Mouse (Mus musculus) liver, adult 2 months (tissue): ENCODE measurements around the gene Zfp382. TPM values are rescaled to one million over a fixed set of nuclear protein-coding genes. Genes with fewer than 3 reads are reported as not detected.

Source experiments
- DNase-seq: peaks from one replicate; pipeline ENCODE4 v3.0.0-alpha.2; 2011; ENCODE audit warnings: low read depth, low spot score; ENCODE audit errors: extremely low read depth
- H3K27ac ChIP-seq: fragments of 200-500 bp; replicated peaks from 2 replicates; pipeline ENCODE4 v1.5.1; 2012; ENCODE audit warnings: low read depth, mild to moderate bottlenecking, control low read depth, inconsistent platforms, low read length; ENCODE audit not compliant: insufficient read depth
- H3K27me3 ChIP-seq: fragments of 200-500 bp; 2 replicates; pipeline ENCODE4 v1.6.1; 2012; ENCODE audit warnings: mild to moderate bottlenecking, moderate library complexity, low read length, inconsistent platforms; ENCODE audit not compliant: control insufficient read depth, insufficient read depth
- H3K36me3 ChIP-seq: fragments of 200-500 bp; 2 replicates; pipeline ENCODE4 v1.6.1; 2012; ENCODE audit warnings: low read length, inconsistent platforms; ENCODE audit not compliant: control insufficient read depth, insufficient read depth
- H3K4me1 ChIP-seq: fragments of 200-500 bp; 2 replicates; pipeline ENCODE4 v1.6.1; 2011; ENCODE audit warnings: low read length; ENCODE audit not compliant: control insufficient read depth, insufficient read depth
- H3K4me3 ChIP-seq: fragments of 200-500 bp; 2 replicates; pipeline ENCODE4 v1.5.1; 2011; ENCODE audit warnings: low read depth, mild to moderate bottlenecking, control low read depth, low read length, moderate library complexity; ENCODE audit not compliant: insufficient read depth
- H3K79me2 ChIP-seq: fragments of 200-500 bp; 2 replicates; pipeline ENCODE4 v1.6.1; 2012; ENCODE audit warnings: inconsistent platforms, mild to moderate bottlenecking, low read length, moderate library complexity; ENCODE audit not compliant: control insufficient read depth, insufficient read depth
- H3K9ac ChIP-seq: fragments of 200-500 bp; 2 replicates; pipeline ENCODE4 v1.6.1; 2012; ENCODE audit warnings: low read depth, mild to moderate bottlenecking, control low read depth, inconsistent platforms, low read length
- CTCF ChIP-seq: fragments of 200-500 bp; IDR thresholded peaks from 2 replicates; pipeline ENCODE4 v1.5.1; 2011; ENCODE audit warnings: low read depth, low read length, control low read depth
- POLR2A ChIP-seq: fragments of 200-500 bp; IDR thresholded peaks from 2 replicates; pipeline ENCODE4 v1.6.1; 2011; ENCODE audit warnings: low read length, control low read depth; ENCODE audit not compliant: insufficient read depth; ENCODE audit errors: extremely low read depth
- WGBS: fragments of 180-500 bp; shearing (Covaris S2); methylation state at CpG from one replicate; pipeline ENCODE4 v1.1.7; 2018; 5-methylcytosine and 5-hydroxymethylcytosine counted together
- polyA plus RNA-seq: library from polyadenylated mRNA; depleted of rRNA; stranded (reverse); fragments of >200 nt; gene quantifications from 2 replicates; pipeline ENCODE4 v1.2.3, GENCODE M21; 2012
- total RNA-seq: library from RNA; depleted of rRNA; stranded (reverse); fragments of >200 nt; gene quantifications from 2 replicates; pipeline ENCODE4 v1.2.3, GENCODE M21; 2014

Zfp382 gene
- total and polyA plus RNA-seq, 2 experiments = 0.07 to 0.74 TPM

DNA sequence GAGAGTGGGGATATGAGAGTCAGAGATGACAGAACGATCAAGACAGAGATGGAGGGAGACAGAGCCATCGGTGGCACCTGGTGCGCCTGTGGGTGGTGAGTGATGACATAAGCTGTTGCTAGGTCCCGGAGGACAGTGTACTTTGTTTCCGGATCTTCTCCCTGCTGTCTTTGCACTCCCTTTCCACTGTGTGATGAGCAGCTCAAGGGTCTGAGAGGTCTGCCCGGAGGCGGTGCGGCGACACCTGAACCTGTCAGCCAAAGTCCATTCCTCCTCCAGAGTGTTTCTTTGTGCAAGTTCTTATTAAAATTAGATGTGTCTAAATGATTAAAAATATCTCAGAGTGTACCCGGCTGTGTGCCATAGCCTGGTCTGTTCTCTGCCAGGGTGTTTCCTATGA lies 15.1 kb downstream of the Zfp382 start:
- Histone ChIP-seq H3K4me3 (no peak overlapping the region), H3K9ac (no peak overlapping the region), H3K27me3 (no peaks in the 10 kb centered on the region), H3K4me1 (no peaks in the 10 kb centered on the region), H3K36me3 (no peaks in the 10 kb centered on the region; the same call in 1 of the 2 replicates), H3K27ac (no peak overlapping the region), H3K79me2 (no peaks in the 10 kb centered on the region)
- DNase-seq = no peak
- TF ChIP-seq CTCF = no peak
- TF ChIP-seq POLR2A = no peak
- WGBS = 87% methylated on average over 10 of the region's 10 CpGs

GRCm38 (mm10) chr7:30143170-30143554 lies 21.4 kb downstream of the Zfp382 start:
- Histone ChIP-seq H3K4me3 (no peak overlapping the region), H3K27me3 (0 out of 2 replicates have a peak, but pooled peaks cover 3% of the 10 kb centered on the region), H3K9ac (no peak overlapping the region; the same call in 1 of the 2 replicates), H3K36me3 (no peaks in the 10 kb centered on the region), H3K79me2 (no peaks in the 10 kb centered on the region), H3K27ac (no peak overlapping the region), H3K4me1 (no peaks in the 10 kb centered on the region; the same call in 1 of the 2 replicates)
- no peak for DNase-seq
- 12% methylated on average over 8 of the region's 8 CpGs for whole genome bisulfite sequencing
- TF ChIP-seq POLR2A (no peak), CTCF (no peak)

GRCm38 (mm10) chr7:30143555-30144209 lies 21.9 kb downstream of the Zfp382 start:
- whole genome bisulfite sequencing = 1% methylated on average over 35 of the region's 35 CpGs
- Histone ChIP-seq H3K27ac (no peak overlapping the region), H3K36me3 (no peaks in the 10 kb centered on the region; the same call in 1 of the 2 replicates), H3K4me1 (no peaks in the 10 kb centered on the region; the same call in 1 of the 2 replicates), H3K4me3 (peak overlapping the region; percentile 46), H3K9ac (no peak overlapping the region; the same call in 1 of the 2 replicates), H3K27me3 (0 out of 2 replicates have a peak, but pooled peaks cover 3% of the 10 kb centered on the region), H3K79me2 (no peaks in the 10 kb centered on the region)
- no peak for DNase-seq
- TF ChIP-seq POLR2A = no peak

DNA sequence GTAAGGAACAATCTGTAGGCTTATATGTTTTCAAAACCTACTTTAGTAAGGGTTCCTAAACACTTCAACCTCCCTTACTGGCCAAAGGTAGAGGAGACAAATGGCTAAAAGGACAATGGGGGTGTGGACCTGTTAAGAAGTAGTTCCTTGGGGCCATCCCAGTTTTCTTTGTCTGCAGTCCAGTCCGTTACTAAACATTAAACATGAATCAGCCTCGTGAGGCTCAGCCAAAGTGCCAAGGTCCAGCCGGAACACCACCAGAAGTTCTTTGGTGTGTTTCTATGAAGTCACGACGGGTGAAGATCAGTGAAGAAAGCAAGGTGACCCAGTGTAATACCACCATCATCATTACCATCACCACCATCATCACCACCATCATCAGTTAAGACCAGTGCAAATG lies 25.3 kb downstream of the Zfp382 start:
- H3K79me2 ChIP-seq = no peaks in the 10 kb centered on the region
- no peak overlapping the region for H3K9ac ChIP-seq
- no peak overlapping the region for H3K4me3 ChIP-seq
- 0 out of 2 replicates have a peak, but pooled peaks cover 3% of the 10 kb centered on the region for H3K27me3 ChIP-seq
- H3K27ac ChIP-seq = no peak overlapping the region
- TF ChIP-seq CTCF (no peak), POLR2A (no peak)
- H3K36me3 ChIP-seq = peaks cover 5% of the 10 kb centered on the region
- no peaks in the 10 kb centered on the region; the same call in 1 of the 2 replicates for H3K4me1 ChIP-seq
- WGBS = 98% methylated on average over 5 of the region's 5 CpGs
- no peak for DNase-seq

DNA sequence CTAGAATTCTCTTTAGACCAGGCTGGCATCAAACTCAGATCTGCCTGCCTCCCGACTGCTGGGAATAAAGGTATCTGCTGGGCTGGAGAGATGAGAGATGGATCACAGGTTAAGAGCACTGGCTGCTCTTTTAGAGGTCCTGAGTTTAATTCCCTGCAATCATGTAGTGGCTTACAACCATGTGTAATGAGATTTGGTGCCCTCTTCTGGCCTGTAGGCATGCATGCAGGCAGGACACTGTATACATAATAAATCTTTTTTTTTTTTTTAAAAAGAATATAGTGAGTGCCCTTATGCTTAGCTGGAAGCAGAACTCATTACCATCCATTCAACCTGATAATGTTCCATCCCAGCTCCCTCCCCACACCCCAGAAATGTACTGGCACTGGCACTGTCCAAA lies 32.3 kb downstream of the Zfp382 start:
- WGBS = 92% methylated on average over 1 of the region's 1 CpGs
- no peaks in the 10 kb centered on the region for H3K27me3 ChIP-seq
- H3K79me2 ChIP-seq = no peaks in the 10 kb centered on the region
- H3K9ac ChIP-seq = no peak overlapping the region
- TF ChIP-seq POLR2A = no peak
- H3K4me3 ChIP-seq = no peak overlapping the region
- peaks cover 8% of the 10 kb centered on the region for H3K36me3 ChIP-seq
- H3K4me1 ChIP-seq = no peaks in the 10 kb centered on the region
- DNase-seq = no peak
- H3K27ac ChIP-seq = no peak overlapping the region

GRCm38 (mm10) chr7:30155507-30155906 lies 33.8 kb downstream of the Zfp382 start:
- Histone ChIP-seq H3K27me3 (no peaks in the 10 kb centered on the region), H3K4me3 (no peak overlapping the region), H3K79me2 (no peaks in the 10 kb centered on the region), H3K4me1 (no peaks in the 10 kb centered on the region), H3K9ac (no peak overlapping the region), H3K36me3 (peaks cover 18% of the 10 kb centered on the region), H3K27ac (no peak overlapping the region)
- DNase-seq = no peak
- no peak for TF ChIP-seq POLR2A
- no peak for TF ChIP-seq CTCF
- 99% methylated on average over 3 of the region's 3 CpGs for WGBS
